Mouse (Mus musculus) myocyte (in vitro differentiated cells): ENCODE results near the gene Nadk2. TPM values are rescaled to one million over a fixed set of nuclear protein-coding genes. Genes with fewer than 3 reads are reported as not detected.

ENCODE experiments used
- H3K27me3 ChIP-seq: one replicate; pipeline ENCODE4 v1.6.1; 2011; ENCODE audit not compliant: control insufficient read depth, insufficient read depth, insufficient read length
- H3K36me3 ChIP-seq: one replicate; pipeline ENCODE4 v1.6.1; 2011; ENCODE audit not compliant: control insufficient read depth, insufficient read depth
- H3K4me2 ChIP-seq: one replicate; pipeline ENCODE4 v1.6.1; 2011; ENCODE audit warnings: low read depth, control low read depth
- H3K4me3 ChIP-seq: one replicate; pipeline ENCODE4 v1.5.1; 2011; ENCODE audit warnings: mild to moderate bottlenecking, control low read depth, moderate library complexity
- H3K79me2 ChIP-seq: one replicate; pipeline ENCODE4 v1.6.1; 2011; ENCODE audit not compliant: control insufficient read depth, insufficient read depth
- H3ac ChIP-seq: one replicate; pipeline ENCODE4 v1.6.1; 2011; ENCODE audit not compliant: control insufficient read depth, insufficient read length
- CEBPB ChIP-seq: IDR thresholded peaks from 2 replicates; pipeline ENCODE4 v1.6.1; 2011; ENCODE audit warnings: mild to moderate bottlenecking, moderate library complexity; ENCODE audit not compliant: poor library complexity, insufficient read depth, severe bottlenecking
- E2F4 ChIP-seq: IDR thresholded peaks from one replicate; pipeline ENCODE4 v1.6.1; 2011; ENCODE audit warnings: mild to moderate bottlenecking, control low read depth, moderate library complexity; ENCODE audit not compliant: insufficient read depth
- MAX ChIP-seq: IDR thresholded peaks from one replicate; pipeline ENCODE4 v1.6.1; 2011; ENCODE audit warnings: low read depth, mild to moderate bottlenecking, control low read depth
- MYOD1 ChIP-seq, 3 experiments: IDR thresholded peaks; one replicate each; pipeline ENCODE4 v1.6.1; 2011; ENCODE audit warnings: control low read depth in 2 of 3, low read depth in 2 of 3, mild to moderate bottlenecking in 2 of 3, moderate library complexity in 1 of 3; ENCODE audit not compliant: insufficient read length in 2 of 3, control insufficient read depth in 1 of 3
- MYOG ChIP-seq, 3 experiments: IDR thresholded peaks; one replicate each; pipeline ENCODE4 v1.6.1; 2011; ENCODE audit warnings: control low read depth in 2 of 3, low read depth in 2 of 3, mild to moderate bottlenecking in 2 of 3; ENCODE audit not compliant: insufficient read length in 2 of 3, control insufficient read depth in 1 of 3, insufficient read depth in 1 of 3
- POLR2A ChIP-seq: IDR thresholded peaks from one replicate; pipeline ENCODE4 v1.6.1; 2011; ENCODE audit warnings: low read depth, mild to moderate bottlenecking, control low read depth, moderate library complexity; ENCODE audit not compliant: insufficient read length
- POLR2AphosphoS2 ChIP-seq: IDR thresholded peaks from one replicate; pipeline ENCODE4 v1.6.1; 2011; ENCODE audit warnings: low read depth, control low read depth; ENCODE audit not compliant: insufficient read length
- REST ChIP-seq: IDR thresholded peaks from one replicate; pipeline ENCODE4 v1.6.1; 2011; ENCODE audit warnings: mild to moderate bottlenecking, control low read depth, moderate library complexity; ENCODE audit not compliant: insufficient read depth, insufficient read length
- SRF ChIP-seq: IDR thresholded peaks from one replicate; pipeline ENCODE4 v1.6.1; 2011; ENCODE audit warnings: low read depth; ENCODE audit not compliant: control insufficient read depth, insufficient read length
- TCF12 ChIP-seq: IDR thresholded peaks from one replicate; pipeline ENCODE4 v1.6.1; 2011; ENCODE audit warnings: mild to moderate bottlenecking, control low read depth; ENCODE audit not compliant: poor library complexity, insufficient read depth, severe bottlenecking
- TCF3 ChIP-seq: IDR thresholded peaks from one replicate; pipeline ENCODE4 v1.6.1; 2011; ENCODE audit warnings: low read depth, control low read depth; ENCODE audit not compliant: insufficient read length
- USF1 ChIP-seq: IDR thresholded peaks from one replicate; pipeline ENCODE4 v1.6.1; 2011; ENCODE audit warnings: low read depth, mild to moderate bottlenecking, control low read depth, moderate library complexity
- polyA plus RNA-seq: library from polyadenylated mRNA; unstranded; fragments of >200 nt; fragmentation: generic; extraction: Trizol; gene quantifications from one replicate; pipeline ENCODE4 v1.2.1, GENCODE M21; 2012; ENCODE audit warnings: missing spikeins

The Nadk2 gene
- polyA plus RNA-seq, 1 experiment, result 6.3 TPM

DNA sequence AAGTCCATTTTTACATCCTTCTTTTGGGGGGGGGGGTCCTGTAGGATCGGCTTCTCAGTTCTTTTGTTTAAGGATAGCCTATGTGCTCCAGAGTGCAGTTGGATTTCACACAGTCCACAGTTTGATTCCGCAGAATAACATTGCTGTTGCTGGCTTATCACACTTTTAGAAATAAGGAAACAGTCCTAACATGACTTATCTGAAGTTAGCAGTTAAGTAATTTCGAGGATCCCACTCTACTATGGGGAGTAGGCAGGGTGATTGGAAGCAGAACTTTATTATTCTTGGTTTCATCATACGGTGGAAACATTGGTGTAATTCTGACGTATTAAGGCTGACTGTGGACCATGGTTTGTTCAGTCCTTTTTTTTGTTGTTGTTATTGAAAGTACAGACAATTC, 19.6 kb downstream of the Nadk2 start:
- H3K4me2 ChIP-seq, result no peak overlapping the region
- no peaks in the 10 kb centered on the region for H3K36me3 ChIP-seq
- H3ac ChIP-seq, result no peak overlapping the region
- H3K27me3 ChIP-seq, result no peaks in the 10 kb centered on the region
- no peaks in the 10 kb centered on the region for H3K79me2 ChIP-seq
- H3K4me3 ChIP-seq, result no peak overlapping the region
- TF ChIP-seq POLR2AphosphoS2 (no peak), CEBPB (no peak)

DNA sequence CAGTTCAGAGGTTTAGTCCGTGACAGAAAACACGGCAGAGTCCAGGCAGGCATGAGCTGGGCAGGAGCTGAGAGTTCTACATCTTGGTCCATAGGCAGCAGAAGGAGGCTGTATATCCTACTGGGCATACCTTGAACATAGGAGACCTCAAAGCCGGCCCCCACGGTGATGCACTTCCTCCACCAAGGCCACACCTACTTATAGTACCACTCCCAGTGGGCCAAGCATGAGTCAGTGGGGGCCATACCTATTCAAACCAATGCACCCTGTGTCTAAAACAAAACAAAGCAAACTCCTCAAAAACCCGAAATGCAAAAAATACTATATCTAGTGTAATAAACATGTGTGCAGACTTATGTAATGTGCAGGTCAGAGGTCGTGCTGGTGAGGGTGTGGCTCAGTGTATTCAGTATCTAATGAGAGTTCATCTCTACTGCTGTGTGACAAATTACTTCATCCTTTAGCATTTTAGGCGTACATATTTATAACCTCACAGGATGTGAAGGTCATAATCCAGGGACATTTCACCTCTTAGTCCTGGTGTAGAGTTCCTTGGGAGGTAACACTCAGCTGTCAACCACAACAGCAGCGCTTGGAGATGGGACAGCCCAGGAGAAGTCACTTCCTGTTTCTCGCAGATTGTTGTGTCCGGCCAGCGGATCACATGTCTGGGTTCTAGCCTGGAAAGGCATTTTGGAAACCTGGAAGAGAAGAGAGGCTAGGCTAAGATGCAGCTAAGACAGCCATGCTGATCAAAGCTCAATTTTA, 22.7 kb downstream of the Nadk2 start:
- Histone ChIP-seq H3ac (no peak overlapping the region), H3K4me3 (no peak overlapping the region), H3K4me2 (no peak overlapping the region), H3K79me2 (no peaks in the 10 kb centered on the region), H3K36me3 (no peaks in the 10 kb centered on the region), H3K27me3 (no peaks in the 10 kb centered on the region)
- no peak for TF ChIP-seq POLR2A
- no peak for TF ChIP-seq MYOG (IDR thresholded peaks at IDR 0.05; ENCODE audit: control insufficient read depth in 1 of 3, insufficient read depth in 1 of 3, insufficient read length in 2 of 3, low read depth in 2 of 3)
- TF ChIP-seq POLR2AphosphoS2, result no peak
- TF ChIP-seq CEBPB, result no peak
- no peak for TF ChIP-seq TCF3
- no peak for TF ChIP-seq REST
- TF ChIP-seq USF1, result no peak
- no peak for TF ChIP-seq MYOD1 (IDR thresholded peaks at IDR 0.05; ENCODE audit: control insufficient read depth in 1 of 3, insufficient read length in 2 of 3, low read depth in 2 of 3)
- TF ChIP-seq SRF, result no peak
- TF ChIP-seq TCF12, result no peak

DNA sequence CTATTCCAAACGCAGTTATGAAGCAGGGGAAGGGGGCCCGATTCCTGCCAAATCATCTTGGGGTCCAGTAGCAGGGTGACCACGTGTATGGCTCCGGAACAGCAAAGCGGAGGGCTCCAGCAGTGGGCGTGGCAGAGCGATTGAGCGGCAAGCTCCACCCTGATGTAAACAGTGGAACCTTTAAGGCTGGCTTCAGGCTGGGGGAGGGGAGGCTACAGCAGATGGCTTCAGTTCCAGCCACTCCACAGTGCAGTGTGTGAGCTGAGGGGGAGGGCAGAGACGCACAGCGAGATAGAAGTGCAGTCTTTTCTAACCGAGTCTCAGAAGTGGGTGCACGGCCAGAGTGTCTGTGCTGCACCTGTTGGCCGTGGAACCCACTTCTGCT, 23.3 kb downstream of the Nadk2 start:
- Histone ChIP-seq H3K79me2 (no peaks in the 10 kb centered on the region), H3K27me3 (no peaks in the 10 kb centered on the region), H3K4me3 (no peak overlapping the region), H3K4me2 (no peak overlapping the region), H3K36me3 (no peaks in the 10 kb centered on the region), H3ac (no peak overlapping the region)
- TF ChIP-seq MYOD1 (IDR thresholded peaks at IDR 0.05; ENCODE audit: control insufficient read depth in 1 of 3, insufficient read length in 2 of 3, low read depth in 2 of 3), result peak in 1 of 3 experiments; percentile 1
- no peak for TF ChIP-seq POLR2AphosphoS2
- no peak for TF ChIP-seq CEBPB
- TF ChIP-seq TCF3, result no peak

DNA sequence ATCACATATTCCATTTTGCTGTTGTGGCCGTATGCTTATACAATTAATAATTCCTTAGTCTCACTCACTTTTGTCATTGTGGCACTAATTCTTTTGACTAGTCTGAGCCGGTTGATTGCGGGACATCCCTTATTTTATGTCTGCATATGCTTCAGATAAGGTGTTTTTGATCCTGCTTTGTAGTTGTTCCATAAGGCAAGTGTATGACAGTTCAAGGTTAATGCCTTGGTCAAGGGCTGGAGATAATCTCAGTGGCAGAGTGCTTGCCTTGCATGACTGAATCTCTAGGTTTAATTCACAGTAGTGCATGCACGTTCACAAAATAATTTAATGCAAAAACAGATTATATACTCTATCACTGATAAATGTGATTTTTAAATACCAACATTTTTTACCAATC, 25.8 kb downstream of the Nadk2 start:
- Histone ChIP-seq H3K27me3 (no peaks in the 10 kb centered on the region), H3K36me3 (no peaks in the 10 kb centered on the region), H3K4me3 (no peak overlapping the region), H3ac (no peak overlapping the region), H3K4me2 (no peak overlapping the region), H3K79me2 (no peaks in the 10 kb centered on the region)
- no peak for TF ChIP-seq MYOD1 (IDR thresholded peaks at IDR 0.05; ENCODE audit: control insufficient read depth in 1 of 3, insufficient read length in 2 of 3, low read depth in 2 of 3)
- no peak for TF ChIP-seq CEBPB
- no peak for TF ChIP-seq USF1
- no peak for TF ChIP-seq TCF3
- TF ChIP-seq TCF12, result no peak
- no peak for TF ChIP-seq MAX
- no peak for TF ChIP-seq REST
- no peak for TF ChIP-seq POLR2AphosphoS2
- TF ChIP-seq E2F4, result no peak
- TF ChIP-seq MYOG (IDR thresholded peaks at IDR 0.05; ENCODE audit: control insufficient read depth in 1 of 3, insufficient read depth in 1 of 3, insufficient read length in 2 of 3, low read depth in 2 of 3), result no peak
- TF ChIP-seq POLR2A, result no peak
- TF ChIP-seq SRF, result no peak

DNA sequence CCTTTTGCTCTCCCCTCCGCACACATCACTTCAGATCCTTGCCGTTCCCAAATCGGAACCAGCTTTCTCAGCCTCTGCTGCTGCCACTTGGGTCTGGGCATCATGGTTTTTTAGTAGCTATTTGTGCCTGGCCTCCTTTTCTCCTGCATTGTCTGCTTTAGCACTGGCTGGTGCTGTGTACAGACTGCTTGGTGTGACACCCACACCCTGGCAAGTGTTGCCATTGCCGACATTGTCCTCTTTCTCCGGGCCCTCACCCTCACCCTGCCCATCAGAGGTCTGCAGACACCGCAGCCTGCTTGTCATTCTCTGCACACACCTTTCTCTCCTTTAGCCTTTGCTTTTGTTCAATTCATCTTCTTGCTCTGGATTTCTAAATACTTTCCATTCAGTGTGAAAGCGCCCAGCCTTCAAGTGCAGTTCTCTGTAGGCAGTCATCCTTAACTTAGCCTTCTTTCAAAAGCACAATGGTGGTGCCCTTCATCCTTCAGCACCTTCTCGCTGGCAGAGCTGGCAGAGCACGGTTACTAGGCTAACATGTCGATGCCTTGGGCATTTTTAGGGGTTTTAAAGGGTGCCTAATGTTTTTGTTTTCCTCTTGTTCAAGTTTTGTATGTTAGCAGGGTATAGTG, 29.5 kb downstream of the Nadk2 start:
- Histone ChIP-seq H3K4me2 (no peak overlapping the region), H3ac (no peak overlapping the region), H3K4me3 (no peak overlapping the region), H3K36me3 (no peaks in the 10 kb centered on the region), H3K27me3 (no peaks in the 10 kb centered on the region), H3K79me2 (no peaks in the 10 kb centered on the region)
- no peak for TF ChIP-seq REST
- TF ChIP-seq CEBPB, result no peak
- TF ChIP-seq MYOD1 (IDR thresholded peaks at IDR 0.05; ENCODE audit: control insufficient read depth in 1 of 3, insufficient read length in 2 of 3, low read depth in 2 of 3), result no peak
- no peak for TF ChIP-seq SRF
- TF ChIP-seq MAX, result no peak
- no peak for TF ChIP-seq MYOG (IDR thresholded peaks at IDR 0.05; ENCODE audit: control insufficient read depth in 1 of 3, insufficient read depth in 1 of 3, insufficient read length in 2 of 3, low read depth in 2 of 3)
- no peak for TF ChIP-seq POLR2A
- TF ChIP-seq POLR2AphosphoS2, result no peak
- no peak for TF ChIP-seq E2F4
- no peak for TF ChIP-seq TCF3
- no peak for TF ChIP-seq USF1
- TF ChIP-seq TCF12, result no peak
